Mouse (Mus musculus) cerebellum, postnatal 4 days (tissue): ENCODE data around the gene Apba2.
A peak's percentile ranks its signal among the peaks of the same experiment; 100 is the strongest.

ENCODE experiments used
- DNase-seq, 2 experiments: peaks; one replicate each; pipeline ENCODE4 v3.0.0; 2022; ENCODE audit warnings: low spot score in 2 of 2, mixed read lengths in 1 of 2

Gene Apba2

DNA sequence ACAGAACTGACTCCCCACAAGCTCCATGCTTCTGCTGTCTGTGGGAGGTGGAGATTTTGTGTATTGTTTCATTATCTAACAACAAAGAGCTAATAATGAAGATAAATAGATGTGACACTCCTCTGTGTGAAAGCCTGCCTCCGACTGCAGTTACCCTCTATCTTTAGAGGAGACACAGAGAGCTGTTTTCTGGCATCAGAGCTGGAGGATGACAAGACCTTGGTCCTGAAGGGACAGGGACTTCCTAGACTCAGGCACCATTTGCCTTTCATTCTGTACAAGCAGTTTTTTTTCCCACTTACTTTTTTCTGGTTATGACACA is 20.9 kb downstream of the Apba2 start:
- DNase-seq: no peak

DNA sequence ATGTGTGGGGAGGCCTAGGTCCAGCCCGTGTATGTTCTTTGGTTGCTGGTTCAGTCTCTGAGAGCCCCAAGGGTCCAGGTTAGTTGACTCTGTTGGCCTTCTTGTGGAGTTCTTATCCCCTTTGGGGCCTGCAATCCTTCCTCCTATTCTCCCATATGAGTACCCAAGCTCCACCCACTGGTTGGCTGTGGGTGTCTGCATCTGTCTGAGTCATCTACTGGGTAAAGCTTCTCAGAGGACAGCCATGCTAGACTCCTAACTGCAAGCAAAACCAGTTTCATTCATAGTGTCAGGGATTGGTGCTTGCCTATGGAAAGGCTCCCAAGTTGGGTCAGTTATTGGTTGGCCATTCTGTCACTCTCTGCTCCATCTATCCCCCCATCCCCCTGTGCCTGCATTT is 29.8 kb downstream of the Apba2 start:
- no peak for DNase-seq

- no peak for DNase-seq
Observed at GRCm38 (mm10) chr7:64533374-64533773, 31.9 kb downstream of the Apba2 start.

DNA sequence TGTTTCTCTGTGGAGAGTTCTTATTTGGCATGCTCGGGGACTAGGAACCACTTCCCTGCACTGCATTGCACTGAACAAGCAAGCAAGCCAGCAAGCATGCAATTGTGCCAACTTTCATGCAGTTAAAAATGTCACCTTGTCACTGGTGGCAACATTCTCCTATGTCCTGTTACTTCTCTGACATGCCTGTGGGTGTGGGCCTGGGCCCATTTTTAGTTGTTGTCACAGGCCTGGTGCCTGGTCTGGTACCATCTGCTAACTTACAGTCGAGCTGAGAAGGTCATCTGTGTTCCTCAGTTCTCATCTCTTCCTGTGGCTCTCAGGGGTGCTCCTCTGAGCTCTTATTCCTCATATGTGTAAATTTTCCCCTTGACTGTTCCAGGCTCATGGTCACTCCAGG is 33.8 kb downstream of the Apba2 start:
- DNase-seq: no peak

DNA sequence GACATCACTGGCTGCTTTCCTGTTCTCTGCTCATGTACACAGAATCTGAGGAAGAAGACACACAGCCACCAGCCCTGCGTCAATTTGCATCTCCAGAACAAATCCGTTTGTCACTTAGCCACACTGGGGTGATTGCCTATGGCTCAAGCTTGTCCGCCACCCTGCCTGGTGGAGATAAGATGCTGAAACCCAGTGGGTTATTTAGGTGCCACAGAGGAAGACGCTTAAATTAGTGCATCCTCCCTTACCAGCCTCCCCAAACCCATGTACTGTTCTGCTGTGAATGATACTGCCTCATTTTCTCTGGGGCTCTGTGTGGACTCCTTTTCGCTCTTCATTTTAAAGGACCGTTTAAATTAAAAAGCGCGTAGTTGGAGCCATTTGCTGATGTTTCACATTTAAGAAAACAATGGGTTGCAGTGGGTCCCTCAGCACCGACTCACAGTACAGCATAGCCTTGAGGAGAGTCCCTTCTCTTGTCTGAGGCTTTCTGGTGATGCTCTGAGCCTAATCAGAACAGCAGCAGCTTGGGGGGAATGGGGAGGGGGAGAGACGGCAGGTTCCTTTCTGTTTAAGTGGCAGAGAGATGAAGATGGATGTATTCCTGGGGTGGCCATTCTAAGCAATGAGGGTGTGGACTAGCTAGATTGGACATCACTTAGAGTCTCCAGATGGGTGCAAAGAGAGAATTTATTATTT is 38.1 kb downstream of the Apba2 start:
- no peak for DNase-seq

GRCm38 (mm10) chr7:64546801-64547200 is 45.3 kb downstream of the Apba2 start:
- no peak for DNase-seq

- DNase-seq: peak; percentile 37 to 79
Observed at GRCm38 (mm10) chr7:64550856-64551255, 49.4 kb downstream of the Apba2 start.

DNA sequence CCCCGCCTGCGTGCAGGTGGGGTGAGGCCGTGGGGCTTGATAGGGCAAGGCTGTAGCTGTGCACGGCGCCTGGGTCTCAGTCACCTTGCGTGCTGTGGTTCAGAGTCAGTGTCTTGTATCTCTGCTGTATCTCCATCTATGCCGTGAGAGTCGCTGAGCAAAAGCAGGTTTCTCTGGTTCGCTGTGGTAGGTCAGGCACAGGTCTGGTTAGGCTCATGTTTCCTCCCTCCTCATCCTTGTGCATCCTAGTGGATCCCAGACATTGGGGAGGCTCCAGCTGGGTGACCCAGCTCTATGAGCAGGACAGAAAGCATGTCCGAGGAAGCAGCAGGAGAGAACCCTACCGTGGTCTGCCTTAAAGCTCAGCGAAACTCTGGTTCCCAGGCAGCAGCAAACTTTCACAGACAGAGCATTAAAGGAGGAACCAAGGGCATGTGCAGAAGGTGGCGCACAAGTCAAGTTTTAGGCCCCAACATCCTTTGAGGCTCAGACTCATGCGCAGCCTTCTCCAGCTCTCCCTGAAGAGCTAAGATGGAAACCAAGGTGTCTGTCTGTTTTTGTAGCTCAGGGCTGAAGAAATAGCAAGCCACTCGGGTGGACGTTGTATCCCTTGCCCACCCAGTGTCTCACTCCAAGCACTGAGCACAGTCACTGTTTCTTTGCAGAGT is 51.2 kb downstream of the Apba2 start:
- no peak for DNase-seq

DNA sequence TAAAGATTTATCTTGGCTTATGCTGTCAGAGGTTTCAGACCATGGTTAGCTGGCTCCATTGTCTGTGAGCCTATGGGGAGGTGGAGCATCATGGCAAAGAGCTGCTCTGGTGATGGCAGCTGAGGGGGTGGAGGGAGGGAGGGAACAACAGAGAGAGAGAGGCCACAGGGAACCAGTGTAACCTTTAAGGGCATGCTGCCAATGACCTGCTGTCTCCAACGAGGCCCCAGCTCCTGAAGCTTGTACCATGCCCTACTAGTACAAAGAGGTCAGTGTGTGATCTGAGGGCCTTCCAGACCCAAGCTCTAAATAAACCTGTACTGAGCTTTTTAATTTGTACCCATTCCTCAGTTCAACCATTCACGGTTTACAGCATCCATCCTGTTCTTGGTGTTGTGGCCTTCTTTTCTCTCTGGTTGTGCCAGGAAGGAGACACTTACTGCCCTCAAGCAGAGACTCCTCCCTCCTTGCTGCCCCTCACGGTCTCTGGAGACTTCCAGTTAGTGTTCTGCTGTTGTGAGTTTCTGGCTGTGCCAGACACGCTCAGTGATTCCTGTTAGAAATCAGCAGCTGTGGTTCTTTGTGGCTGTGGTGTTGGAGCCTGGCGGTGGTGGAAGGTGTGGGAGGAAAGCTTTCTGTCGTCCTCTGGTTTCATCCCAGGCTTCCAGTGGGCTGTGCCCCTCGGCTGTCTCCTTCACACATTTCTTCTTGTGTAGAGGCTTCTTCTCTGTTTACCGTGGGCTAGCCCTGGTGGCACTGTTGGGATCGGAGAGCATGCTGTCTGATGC is 60.4 kb downstream of the Apba2 start:
- no peak for DNase-seq

DNA sequence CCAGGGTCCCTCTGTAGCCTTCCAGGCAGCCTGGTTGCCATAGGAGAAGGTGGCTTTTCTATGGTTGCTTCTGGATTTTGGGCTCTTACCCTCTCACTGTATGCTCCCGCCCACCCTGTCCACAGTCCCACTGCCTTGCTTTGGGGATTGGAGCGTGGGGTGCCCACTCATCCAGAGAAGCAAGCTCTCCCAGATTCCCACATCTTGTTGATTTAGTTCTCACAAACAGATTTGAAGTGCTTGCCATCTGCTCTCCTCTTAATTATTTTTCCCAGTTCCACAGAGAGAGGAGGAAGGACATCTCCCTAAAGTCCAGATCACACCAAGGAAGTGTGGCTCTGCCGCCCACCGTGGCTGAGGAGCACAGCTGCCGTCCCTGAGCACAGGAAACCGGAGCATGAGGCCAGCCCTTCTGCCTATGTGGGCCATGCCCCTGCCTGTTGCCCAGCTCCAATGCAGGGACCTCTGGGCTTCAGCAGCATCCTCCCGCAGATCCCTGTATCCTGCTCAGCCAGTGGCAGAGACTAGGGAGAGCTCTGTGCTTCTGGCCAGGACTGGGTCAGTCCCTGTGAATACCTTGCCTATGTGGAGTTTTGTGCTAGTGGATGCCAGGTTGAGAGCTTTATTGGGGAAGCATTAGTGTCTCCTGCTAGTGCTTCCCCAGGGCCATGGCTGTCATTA is 63.5 kb downstream of the Apba2 start:
- no peak for DNase-seq

DNA sequence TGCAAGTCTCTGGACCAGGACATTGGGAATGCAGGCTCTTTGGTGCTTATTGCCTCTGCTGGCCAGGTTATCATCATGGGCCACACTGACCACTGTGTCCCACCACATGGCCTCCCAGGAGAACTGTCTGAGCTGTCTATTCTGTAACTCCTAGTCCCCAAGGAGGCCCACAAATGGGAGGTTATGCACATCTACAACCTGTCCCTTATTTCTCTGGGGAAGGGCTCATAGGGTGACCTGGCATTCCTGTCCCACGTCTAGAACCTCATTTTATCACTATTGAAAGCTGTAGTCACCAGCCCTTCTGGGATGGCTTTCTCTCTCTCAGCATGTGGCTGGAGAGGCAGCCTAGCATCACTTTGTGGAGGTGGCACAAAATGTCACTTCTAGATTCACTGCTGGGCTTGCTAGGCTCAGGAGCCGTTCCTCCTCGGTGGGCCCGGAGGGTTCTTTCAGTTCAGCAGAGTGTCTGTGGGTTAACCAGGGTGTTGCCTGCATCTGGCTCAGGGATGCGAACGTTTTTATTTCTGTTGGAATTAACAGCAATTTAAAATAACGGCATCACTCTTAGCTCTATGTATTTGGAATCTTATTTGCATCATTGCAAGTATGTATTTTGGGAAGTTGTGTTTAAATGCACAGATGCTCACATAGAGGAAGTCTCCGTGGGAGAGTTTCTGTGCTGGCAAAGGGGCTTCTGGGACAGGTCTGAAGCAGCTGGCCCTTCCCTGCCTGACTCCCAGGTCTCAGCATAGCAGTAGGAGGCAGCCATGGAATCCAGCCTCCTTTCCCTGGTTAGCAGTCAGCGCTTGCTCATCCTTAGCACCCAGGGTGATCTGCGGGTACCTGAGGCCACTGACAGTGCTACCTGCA is 65.1 kb downstream of the Apba2 start:
- DNase-seq: no peak

DNA sequence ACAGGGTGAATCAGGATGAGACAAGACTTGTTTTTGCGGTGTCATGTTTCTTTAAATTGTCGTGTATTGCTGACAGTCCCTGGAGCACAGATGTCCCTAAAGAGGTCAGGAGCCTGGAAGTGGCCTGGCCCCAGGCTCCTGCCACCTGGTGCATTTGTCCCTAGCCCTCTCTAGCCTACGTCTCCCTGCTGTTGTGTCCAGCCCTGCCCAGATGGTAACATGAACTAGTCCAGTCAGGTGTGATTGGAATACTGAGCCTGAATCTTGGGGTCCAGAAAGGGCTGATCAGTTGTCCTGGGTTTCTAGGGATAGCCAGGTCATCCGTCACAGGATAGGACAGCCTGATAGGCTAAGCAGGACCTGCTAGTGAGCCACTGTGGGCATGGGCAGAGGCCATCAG is 67.2 kb downstream of the Apba2 start:
- no peak for DNase-seq

GRCm38 (mm10) chr7:64569676-64570075 is 68.2 kb downstream of the Apba2 start:
- no peak for DNase-seq

DNA sequence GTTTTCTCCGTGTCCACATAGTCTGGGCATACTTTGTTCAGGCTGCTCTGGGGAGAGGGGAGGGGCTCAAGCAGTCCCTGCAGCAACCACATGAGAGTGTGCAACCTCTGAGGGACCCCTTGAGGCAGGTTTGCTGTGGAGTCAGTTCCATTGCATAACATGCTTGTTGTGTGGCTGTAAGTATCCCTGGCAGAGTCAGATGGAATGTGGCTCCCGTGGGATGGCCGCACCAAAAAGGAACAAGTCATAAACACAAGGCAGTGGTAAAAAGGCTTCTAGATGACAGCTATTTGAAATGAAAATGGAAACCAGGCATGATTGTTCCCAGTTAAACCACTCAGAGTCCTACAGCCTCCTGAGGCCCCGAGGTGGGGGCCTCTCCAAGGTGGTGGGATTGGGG is 69.4 kb downstream of the Apba2 start:
- no peak for DNase-seq

GRCm38 (mm10) chr7:64574144-64574543 is 72.6 kb downstream of the Apba2 start:
- no peak for DNase-seq

GRCm38 (mm10) chr7:64576519-64576951 is 75.0 kb downstream of the Apba2 start:
- DNase-seq: no peak

DNA sequence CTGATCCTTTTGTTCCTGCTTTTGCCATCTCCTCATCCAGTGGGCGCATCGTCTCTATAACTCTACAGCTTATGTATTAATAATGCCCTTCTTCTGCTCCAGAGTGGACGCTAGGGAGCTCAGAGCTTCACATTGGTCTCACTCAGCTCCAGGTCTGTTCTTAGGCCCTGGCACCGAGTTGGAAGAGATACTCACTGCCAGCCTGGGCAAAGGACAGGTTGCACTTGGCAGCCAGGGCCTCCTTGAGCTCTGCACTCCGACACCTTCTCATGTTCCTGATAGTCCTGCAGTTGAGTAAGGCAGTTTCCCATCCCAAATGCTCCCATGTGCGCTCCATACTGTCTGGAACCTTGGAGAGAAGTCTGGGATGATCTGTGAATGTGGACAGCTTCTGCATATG is 76.7 kb downstream of the Apba2 start:
- no peak for DNase-seq

GRCm38 (mm10) chr7:64579887-64580286 is 78.4 kb downstream of the Apba2 start:
- no peak for DNase-seq

DNA sequence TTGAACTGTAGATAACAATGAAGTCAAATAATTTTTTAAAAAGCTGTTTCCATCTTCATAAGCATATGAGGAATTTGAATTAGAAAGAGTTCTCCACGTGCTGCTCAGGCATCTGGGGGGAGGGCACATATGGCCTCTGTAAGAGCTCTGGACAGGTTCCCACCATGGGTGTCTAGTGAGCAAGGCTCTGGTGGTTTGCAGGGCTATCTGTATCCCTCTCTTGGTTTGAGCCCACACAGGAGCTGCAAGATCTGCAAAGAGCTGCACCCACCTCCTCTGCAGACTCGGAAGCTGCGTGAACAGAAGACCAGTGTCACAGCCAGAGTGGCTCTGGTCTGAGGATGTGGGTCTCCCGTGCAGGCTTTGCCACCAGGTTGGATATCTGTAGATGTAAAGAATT is 78.8 kb downstream of the Apba2 start:
- DNase-seq: no peak

GRCm38 (mm10) chr7:64582358-64582757 is 80.9 kb downstream of the Apba2 start:
- no peak for DNase-seq

DNA sequence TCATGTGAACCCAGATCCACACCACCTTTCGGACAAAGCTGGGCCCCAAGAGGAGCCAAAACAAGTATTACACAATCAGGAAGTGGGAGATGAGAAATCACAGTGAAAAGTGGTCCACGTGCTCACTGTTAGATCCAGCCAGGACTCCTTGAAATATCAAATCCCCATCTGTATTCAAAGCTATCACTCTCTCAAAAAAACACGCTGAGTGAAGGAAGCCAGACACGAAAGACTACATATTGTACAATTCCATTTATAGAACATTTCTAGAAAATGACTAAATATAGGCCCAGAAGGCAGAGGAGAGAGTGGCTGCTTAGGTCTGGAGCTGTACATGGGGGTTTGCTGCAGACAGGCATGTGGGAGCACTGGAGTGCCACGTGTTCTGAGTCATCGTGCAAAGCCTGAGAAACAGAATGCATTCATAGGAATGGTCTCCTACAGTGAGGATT is 82.2 kb downstream of the Apba2 start:
- DNase-seq: no peak
